Mouse (Mus musculus) effector memory CD4-positive, alpha-beta T cell, adult 7 months (primary cell): ENCODE results near the gene Tomm22. TPM values are rescaled to one million over a fixed set of nuclear protein-coding genes. Genes with fewer than 3 reads are reported as not detected.

ENCODE experiments used
- polyA plus RNA-seq: library from polyadenylated mRNA; unstranded; fragments of 100-300 nt; shearing (Covaris generic); gene quantifications from one replicate; pipeline ENCODE4 v1.2.1, GENCODE M21; 2017

Gene Tomm22
- 156 TPM for polyA plus RNA-seq

GRCm38 (mm10) chr15:79670249-79670971 is at the start of gene Tomm22:
Gene Tomm22, plus strand, starts transcription at chr15:79670861.

DNA sequence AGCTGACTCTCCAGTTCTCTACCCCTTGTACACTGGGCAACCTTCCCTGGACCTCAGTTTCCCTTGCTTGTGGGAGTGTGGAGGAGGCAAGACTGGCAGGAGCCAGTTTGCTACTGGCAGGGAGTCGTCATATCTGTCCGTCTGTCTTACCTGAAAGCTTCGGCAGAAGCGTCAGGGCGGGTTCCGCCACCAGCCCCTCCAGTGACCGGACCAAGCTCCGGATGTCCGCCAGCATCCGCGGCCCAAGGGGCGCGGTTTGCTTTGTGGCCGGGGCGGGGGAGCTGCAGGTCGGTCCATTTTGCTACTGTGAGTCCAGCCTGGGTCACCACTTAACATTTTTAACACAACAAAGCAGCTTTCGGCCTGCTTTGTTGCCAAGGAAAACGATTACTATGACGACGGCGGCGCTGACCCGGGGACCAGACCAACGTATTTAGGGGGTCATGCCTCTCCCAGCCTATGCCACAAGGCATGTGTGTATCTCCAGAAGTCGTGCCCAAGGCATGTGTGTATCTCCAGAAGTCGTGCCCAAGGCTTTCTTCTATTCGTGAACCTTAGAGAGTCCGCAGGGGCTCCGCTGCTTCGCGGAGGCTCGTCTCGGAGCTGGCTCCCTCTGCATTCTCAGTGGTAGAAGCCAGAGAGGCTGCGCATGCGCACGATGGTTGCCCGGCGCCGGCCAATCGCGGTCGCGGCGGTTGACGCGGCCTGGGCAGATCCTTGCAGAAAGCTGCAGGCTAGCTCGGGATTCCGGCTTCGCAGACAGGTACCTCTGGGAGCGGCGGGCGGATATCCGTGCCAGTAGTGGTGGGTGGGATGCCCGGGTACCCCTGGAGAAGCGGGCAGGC is 11.9 kb upstream of the Tomm22 start, which contains the start of the genes Fam227a and Cby1:
Gene Fam227a, minus strand, starts transcription at position 426 of the 845 bp plus-strand sequence.
Gene Cby1, plus strand, starts transcription at position 669 of the 845 bp plus-strand sequence.

GRCm38 (mm10) chr15:79687646-79688267 is 17.1 kb downstream of the Tomm22 start, which contains the start of gene Josd1:
Gene Josd1, minus strand, starts transcription at chr15:79687919.

GRCm38 (mm10) chr15:79690426-79691022 is 19.9 kb downstream of the Tomm22 start, which contains the start of gene Gtpbp1:
Gene Gtpbp1, plus strand, starts transcription at chr15:79690845.

Other genes starting within 250 kb of the Tomm22 start
- 102 TPM for gene Csnk1e, start 215.3 kb upstream of the Tomm22 start, polyA plus RNA-seq
- 0.46 TPM for gene Kcnj4, start 165.6 kb upstream of the Tomm22 start, polyA plus RNA-seq
- gene Kdelr3, start 154.4 kb upstream of the Tomm22 start, polyA plus RNA-seq, result not detected
- 17.0 TPM for gene Ddx17, start 124.1 kb upstream of the Tomm22 start, polyA plus RNA-seq
- gene Dmc1, start 65.8 kb upstream of the Tomm22 start, polyA plus RNA-seq, result not detected
- gene Fam227a, start 11.9 kb upstream of the Tomm22 start, polyA plus RNA-seq, result 0.88 TPM
- gene Cby1, start 11.7 kb upstream of the Tomm22 start, polyA plus RNA-seq, result 2.9 TPM
- 49.7 TPM for gene Josd1, start 17.1 kb downstream of the Tomm22 start, polyA plus RNA-seq
- 115 TPM for gene Gtpbp1, start 20.0 kb downstream of the Tomm22 start, polyA plus RNA-seq
- gene Sun2, start 71.7 kb downstream of the Tomm22 start, polyA plus RNA-seq, result 43.2 TPM
- 4.6 TPM for gene Dnal4, start 107.0 kb downstream of the Tomm22 start, polyA plus RNA-seq
- 0.57 TPM for gene Nptxr, start 133.9 kb downstream of the Tomm22 start, polyA plus RNA-seq
- gene Npcd, start 163.4 kb downstream of the Tomm22 start, polyA plus RNA-seq, result not detected
- gene Cbx6, start 163.8 kb downstream of the Tomm22 start, polyA plus RNA-seq, result 11.1 TPM
- 210 TPM for gene Apobec3, start 220.8 kb downstream of the Tomm22 start, polyA plus RNA-seq